Mouse (Mus musculus): ENCODE results near the gene Enpp5. TPM values are rescaled to one million over a fixed set of nuclear protein-coding genes. Genes with fewer than 3 reads are reported as not detected.

Enpp5 gene
- polyA plus RNA-seq, 1 experiment from 2014 or later = 15.4 TPM

DNA sequence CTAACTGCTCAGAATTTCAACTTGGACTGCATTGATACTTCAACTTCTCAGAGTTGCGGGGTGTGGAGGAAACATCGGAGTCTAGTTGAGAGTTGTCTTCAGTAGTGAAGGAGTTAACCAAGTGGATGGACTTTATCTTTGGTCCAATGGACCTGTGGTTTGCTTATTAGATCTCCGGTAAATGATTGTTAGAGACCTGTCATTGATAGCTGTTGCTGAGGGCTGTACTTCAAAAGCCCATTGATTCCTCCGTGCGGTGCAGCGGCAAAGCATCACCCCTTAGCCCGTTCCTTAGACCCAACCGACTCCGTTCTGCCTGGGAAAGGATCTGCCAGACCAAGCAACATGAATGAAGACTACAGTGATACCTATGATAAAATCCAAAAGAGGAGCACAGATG lies 55.9 kb downstream of the Enpp5 start:
- no peak overlapping the region for H3K4me3 ChIP-seq
- H3K27me3 ChIP-seq = peaks cover 20% of the 10 kb centered on the region
- H3K9ac ChIP-seq = no peak overlapping the region
- no peak overlapping the region for H3K27ac ChIP-seq
- H3K4me1 ChIP-seq = no peaks in the 10 kb centered on the region
- H3K36me3 ChIP-seq = no peaks in the 10 kb centered on the region
- H3K4me2 ChIP-seq = no peak overlapping the region
- ATAC-seq (ENCODE audit: insufficient number of reproducible peaks, insufficient read depth, low FRiP score, low TSS enrichment, low read depth) = no peak
- H3K9me3 ChIP-seq = no peaks in the 10 kb centered on the region
- 83% methylated on average over 9 of the region's 9 CpGs for WGBS

DNA sequence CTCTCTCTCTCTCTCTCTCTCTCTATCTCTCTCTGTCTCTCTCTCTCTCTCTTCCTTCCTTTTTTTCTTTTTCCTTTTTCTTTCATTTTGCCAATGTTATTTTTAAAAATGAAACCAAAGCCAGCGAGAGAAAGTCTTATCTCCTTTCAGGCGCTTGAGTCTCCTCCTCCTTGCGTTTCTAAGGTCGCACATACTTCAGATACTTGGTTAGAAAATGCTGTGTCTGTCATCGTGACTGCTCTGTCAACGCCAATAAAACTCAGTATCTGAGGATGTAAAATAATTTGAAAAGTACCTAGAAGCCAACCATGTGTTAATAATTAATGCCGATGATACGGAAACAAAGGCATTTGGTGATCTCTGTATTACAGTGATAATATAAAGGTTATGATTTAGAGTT lies 57.4 kb downstream of the Enpp5 start:
- WGBS = 64% methylated on average over 8 of the region's 8 CpGs
- Histone ChIP-seq H3K4me2 (no peak overlapping the region), H3K9me3 (no peaks in the 10 kb centered on the region), H3K27me3 (peaks cover 20% of the 10 kb centered on the region), H3K27ac (no peak overlapping the region), H3K36me3 (no peaks in the 10 kb centered on the region), H3K4me1 (no peaks in the 10 kb centered on the region), H3K4me3 (no peak overlapping the region), H3K9ac (no peak overlapping the region)
- no peak for ATAC-seq (ENCODE audit: insufficient number of reproducible peaks, insufficient read depth, low FRiP score, low TSS enrichment, low read depth)

Other genes with a start within 250 kb of the Enpp5 start
- gene Enpp4, start 27.0 kb downstream of the Enpp5 start, polyA plus RNA-seq (2015; fragmentation: Nextera tagmentation; extraction: Ambion mirVana) = 3.6 and 4.3 TPM in 2 replicates
- gene Clic5, start 109.8 kb downstream of the Enpp5 start, polyA plus RNA-seq (2015; fragmentation: Nextera tagmentation; extraction: Ambion mirVana) = 0.72 and 1.2 TPM in 2 replicates

Measured in embryonic facial prominence, embryonic 13.5 days (tissue).